Mouse (Mus musculus) limb, embryonic 14.5 days (tissue): ENCODE measurements around the gene Il18r1. TPM values are rescaled to one million over a fixed set of nuclear protein-coding genes. Genes with fewer than 3 reads are reported as not detected.

Source experiments
- ATAC-seq: fragments of 200-750 bp; cut with Nextera tagmentation; 2 replicates; pipeline ENCODE4 v1.8.0; 2017; ENCODE audit warnings: low read depth, moderate number of reproducible peaks, moderate TSS enrichment; ENCODE audit not compliant: low FRiP score
- DNase-seq: peaks from one replicate; pipeline ENCODE4 v3.0.0-alpha.2; 2015; ENCODE audit warnings: low spot score
- H3K27ac ChIP-seq: fragments of 300-500 bp; sonication (generic); replicated peaks from 2 replicates; pipeline ENCODE4 v1.5.1; 2014; ENCODE audit warnings: low read depth, mild to moderate bottlenecking, low read length, moderate library complexity, mixed read lengths
- H3K27me3 ChIP-seq: fragments of 300-500 bp; sonication (generic); 2 replicates; pipeline ENCODE4 v1.6.1; 2014; ENCODE audit warnings: low read length, mixed read lengths; ENCODE audit not compliant: control insufficient read depth, insufficient read depth
- H3K36me3 ChIP-seq: fragments of 300-500 bp; sonication (generic); 2 replicates; pipeline ENCODE4 v1.6.1; 2014; ENCODE audit warnings: mild to moderate bottlenecking, low read length, moderate library complexity, mixed read lengths; ENCODE audit not compliant: control insufficient read depth, insufficient read depth
- H3K4me1 ChIP-seq: fragments of 300-500 bp; sonication (generic); 2 replicates; pipeline ENCODE4 v1.6.1; 2014; ENCODE audit warnings: antibody characterized with exemption, low read length, mixed read lengths; ENCODE audit not compliant: control insufficient read depth, insufficient read depth
- H3K4me2 ChIP-seq: fragments of 300-500 bp; sonication (generic); replicated peaks from 2 replicates; pipeline ENCODE4 v1.6.1; 2014; ENCODE audit warnings: low read depth, mild to moderate bottlenecking, low read length, moderate library complexity; ENCODE audit not compliant: severe bottlenecking
- H3K4me3 ChIP-seq: fragments of 300-500 bp; sonication (generic); replicated peaks from 2 replicates; pipeline ENCODE4 v1.5.1; 2014; ENCODE audit warnings: low read length
- H3K9ac ChIP-seq: fragments of 300-500 bp; sonication (generic); 2 replicates; pipeline ENCODE4 v1.6.1; 2014; ENCODE audit warnings: mild to moderate bottlenecking, low read depth, low read length, moderate library complexity; ENCODE audit not compliant: severe bottlenecking
- H3K9me3 ChIP-seq: fragments of 300-500 bp; sonication (generic); 2 replicates; pipeline ENCODE4 v1.6.1; 2016; ENCODE audit warnings: low read length; ENCODE audit not compliant: control insufficient read depth
- POLR2A ChIP-seq: fragments of 200-500 bp; IDR thresholded peaks from 2 replicates; pipeline ENCODE4 v1.8.0; 2012; ENCODE audit warnings: inconsistent platforms, mild to moderate bottlenecking, moderate library complexity, borderline replicate concordance; ENCODE audit not compliant: insufficient read depth, insufficient read length; ENCODE audit errors: extremely low read depth
- WGBS: fragments of 180-500 bp; shearing (Covaris S2); extraction: QIAGEN DNeasy Blood & Tissue Kit; methylation state at CpG from one replicate; pipeline ENCODE4 v1.1.7; 2014; 5-methylcytosine and 5-hydroxymethylcytosine counted together
- polyA plus RNA-seq, 2 experiments: library from polyadenylated mRNA; depleted of rRNA in 1 of 2; stranded (reverse) in 1 of 2; unstranded in 1 of 2; fragments of >200 nt; fragmentation: Nextera tagmentation in 1 of 2; extraction: Ambion mirVana in 1 of 2; gene quantifications; 2 replicates each; pipeline versions ENCODE4 v1.2.1 to v1.2.3; 2012 to 2014

Il18r1 gene
- polyA plus RNA-seq, 2 experiments, result 0.29 to 0.34 TPM

GRCm38 (mm10) chr1:40427901-40428300, 37.5 kb upstream of the Il18r1 start:
- WGBS, result 56% methylated on average over 1 of the region's 1 CpGs
- no peak overlapping the region for H3K27ac ChIP-seq
- H3K4me2 ChIP-seq, result no peak overlapping the region
- DNase-seq, result no peak
- no peaks in the 10 kb centered on the region for H3K27me3 ChIP-seq
- H3K36me3 ChIP-seq, result no peaks in the 10 kb centered on the region
- no peaks in the 10 kb centered on the region for H3K4me1 ChIP-seq
- H3K4me3 ChIP-seq, result no peak overlapping the region
- no peak for ATAC-seq
- TF ChIP-seq POLR2A, result no peak
- H3K9me3 ChIP-seq, result no peaks in the 10 kb centered on the region
- H3K9ac ChIP-seq, result no peak overlapping the region

- WGBS, result 77% methylated on average over 5 of the region's 5 CpGs
- no peaks in the 10 kb centered on the region for H3K4me1 ChIP-seq
- no peak within 1 kb of the TSS for H3K4me2 ChIP-seq
- H3K9ac ChIP-seq, result no peak within 1 kb of the TSS
- no peak within 1 kb of the TSS for H3K27ac ChIP-seq
- TF ChIP-seq POLR2A, result no peak
- DNase-seq (no peak), ATAC-seq (no peak)
- no peak within 1 kb of the TSS for H3K4me3 ChIP-seq
- no peaks in the 10 kb centered on the region for H3K27me3 ChIP-seq
- no peaks in the 10 kb centered on the region for H3K9me3 ChIP-seq
- no peaks in the 10 kb centered on the region for H3K36me3 ChIP-seq
Observed at GRCm38 (mm10) chr1:40428910-40429675, 36.3 kb upstream of the Il18r1 start, which contains the start of gene Il1rl1. TSS of gene Il1rl1 (plus strand) at chr1:40429570.

- Histone ChIP-seq H3K4me2 (no peak overlapping the region), H3K27me3 (no peaks in the 10 kb centered on the region), H3K27ac (no peak overlapping the region), H3K4me1 (no peaks in the 10 kb centered on the region), H3K4me3 (no peak overlapping the region), H3K9me3 (no peaks in the 10 kb centered on the region), H3K36me3 (no peaks in the 10 kb centered on the region), H3K9ac (no peak overlapping the region)
- TF ChIP-seq POLR2A, result no peak
- ATAC-seq (no peak), DNase-seq (no peak)
- 56% methylated on average over 4 of the region's 4 CpGs for WGBS
Observed at GRCm38 (mm10) chr1:40430143-40430834, 35.1 kb upstream of the Il18r1 start.

DNA sequence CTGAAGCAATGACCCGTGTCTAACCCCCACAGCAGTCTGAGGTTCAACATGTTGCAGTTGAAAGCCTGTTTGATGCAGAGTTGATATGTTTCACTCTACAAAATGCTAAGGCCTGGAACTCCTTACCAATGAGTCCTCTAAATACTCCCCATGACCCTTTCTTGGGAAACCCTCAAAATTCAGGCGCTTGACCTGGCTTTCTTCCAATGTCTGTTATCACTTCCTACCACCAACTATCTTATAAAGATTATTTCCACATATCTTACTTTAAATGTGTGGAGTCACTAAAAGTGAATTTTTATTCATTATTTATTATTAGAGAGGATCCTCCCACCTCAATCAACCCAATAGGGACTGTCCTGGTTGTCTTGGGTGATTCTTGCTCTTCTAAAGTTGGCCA, 33.2 kb upstream of the Il18r1 start:
- DNase-seq, result no peak
- H3K27me3 ChIP-seq, result no peaks in the 10 kb centered on the region
- H3K36me3 ChIP-seq, result no peaks in the 10 kb centered on the region
- TF ChIP-seq POLR2A, result no peak
- no peaks in the 10 kb centered on the region for H3K9me3 ChIP-seq
- ATAC-seq, result no peak
- H3K4me1 ChIP-seq, result no peaks in the 10 kb centered on the region
- no peak overlapping the region for H3K4me2 ChIP-seq
- WGBS, result 89% methylated on average over 2 of the region's 2 CpGs
- H3K27ac ChIP-seq, result no peak overlapping the region
- H3K9ac ChIP-seq, result no peak overlapping the region
- no peak overlapping the region for H3K4me3 ChIP-seq

DNA sequence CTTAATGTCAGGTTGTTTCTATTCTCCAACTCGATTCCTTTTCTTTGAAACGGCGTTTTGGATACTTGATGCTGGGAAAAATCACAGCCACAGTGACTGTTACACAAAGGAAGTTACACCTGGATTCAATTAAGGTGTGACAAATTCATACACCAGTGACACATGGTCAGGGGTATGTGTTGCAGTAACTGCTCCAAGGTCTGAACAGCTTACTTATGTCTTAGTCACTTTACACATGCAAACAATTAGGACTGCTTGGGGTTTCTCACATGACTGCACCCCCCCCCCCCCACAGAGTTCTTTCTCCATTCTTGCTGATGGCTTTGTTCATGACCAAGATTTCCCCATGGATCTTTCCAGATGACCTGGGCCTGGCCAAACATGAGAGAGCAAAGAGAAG, 29.4 kb upstream of the Il18r1 start:
- DNase-seq (no peak), ATAC-seq (no peak)
- H3K36me3 ChIP-seq, result no peaks in the 10 kb centered on the region
- H3K4me1 ChIP-seq, result no peaks in the 10 kb centered on the region
- H3K27me3 ChIP-seq, result no peaks in the 10 kb centered on the region
- no peak for TF ChIP-seq POLR2A
- H3K9me3 ChIP-seq, result no peaks in the 10 kb centered on the region
- no peak overlapping the region for H3K4me3 ChIP-seq
- H3K27ac ChIP-seq, result no peak overlapping the region
- WGBS, result 39% methylated on average over 3 of the region's 3 CpGs
- no peak overlapping the region for H3K9ac ChIP-seq
- H3K4me2 ChIP-seq, result no peak overlapping the region
